14 mouse cellular contexts compared by ENCODE assay signal in the genomic region with DNA sequence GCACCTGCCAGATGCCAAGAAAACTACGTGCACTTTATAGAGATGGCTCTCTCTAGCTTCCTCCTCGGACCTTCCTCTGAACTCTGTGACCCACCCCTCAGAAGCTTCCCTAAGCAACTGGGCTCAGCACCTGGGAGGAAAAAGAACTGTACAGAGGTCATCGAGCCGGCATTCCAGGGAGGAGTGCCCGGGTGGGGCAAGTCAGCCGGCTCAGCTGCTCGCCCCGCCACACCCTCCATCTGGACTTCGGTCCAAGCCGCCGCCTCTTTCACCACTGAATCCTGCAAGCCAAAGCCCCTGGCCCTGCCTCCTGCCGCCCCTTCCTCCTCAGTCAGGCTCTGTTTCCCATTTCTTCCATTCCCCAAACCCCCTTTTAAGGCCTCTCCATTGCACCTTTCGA.
DNase-seq lines count a peak whose midpoint lies in the region; ATAC-seq and TF ChIP-seq lines count a peak whose summit lies in the region.
"Had no signal": no experiment of that assay in that cellular context is flagged by ENCODE, and none has a peak within 500 bp of the region (broad histone marks: within the 10 kb centered on the region; RNA-seq: fewer than 3 reads in every experiment).

No protein-coding gene starts in this region.

- no peak for TF ChIP-seq POLR2A in lung, adult 2 months (IDR thresholded peaks at IDR 0.05; ENCODE audit: borderline replicate concordance, extremely low read depth, low read depth, low read length)
- no peak for TF ChIP-seq POLR2A in thymus, adult 2 months (IDR thresholded peaks at IDR 0.05; ENCODE audit: control insufficient read depth, extremely low read depth, insufficient read depth, low read length, poor library complexity)

- no peaks in the 10 kb centered on the region for H3K27me3 ChIP-seq in lung, embryonic 16.5 days (ENCODE audit: control insufficient read depth, insufficient read depth, low read depth, low read length)
- H3K27me3 ChIP-seq in stomach, postnatal 0 days (ENCODE audit: control insufficient read depth, insufficient read depth, low read length), result no peaks in the 10 kb centered on the region
- no peaks in the 10 kb centered on the region for H3K27me3 ChIP-seq in thymus, adult 2 months (ENCODE audit: control insufficient read depth, insufficient read depth, low read length)
- H3K27me3 ChIP-seq: hindbrain, embryonic 13.5 days had no signal

- no peak overlapping the region for H3K4me2 ChIP-seq in lung, embryonic 16.5 days (ENCODE audit: low read depth, low read length)
- 0 out of 2 replicates have a peak overlapping the region, but pooled peaks have one; percentile 14 for H3K4me2 ChIP-seq in stomach, postnatal 0 days (replicated peaks; ENCODE audit: low read depth)
- H3K4me2 ChIP-seq: hindbrain, embryonic 13.5 days had no signal

- WGBS in lung, embryonic 16.5 days, result 38% methylated on average over 13 of the region's 13 CpGs
- 39% methylated on average over 13 of the region's 13 CpGs for WGBS in lung, adult 2 months
- 32% methylated on average over 12 of the region's 13 CpGs for WGBS in stomach, postnatal 0 days
- 96% methylated on average over 12 of the region's 13 CpGs for WGBS in thymus, adult 2 months

- intact Hi-C loops in gastrocnemius, adult 2 months (cut with DNase I), result no loop called here

- no peak overlapping the region; the same call in 1 of the 2 replicates for H3K9ac ChIP-seq in lung, embryonic 16.5 days (ENCODE audit: low read length)
- H3K9ac ChIP-seq in stomach, postnatal 0 days (ENCODE audit: low read length), result no peak overlapping the region
- H3K9ac ChIP-seq: hindbrain, embryonic 13.5 days; liver, embryonic 14.5 days had no signal

- TF ChIP-seq EP300 in stomach, postnatal 0 days (optimal IDR thresholded peaks at IDR 0.05), result no peak

- no peak overlapping the region for H3K27ac ChIP-seq in lung, embryonic 16.5 days (ENCODE audit: low read length)
- H3K27ac ChIP-seq in gastrocnemius, adult 2 months, result no peak overlapping the region
- peak overlapping the region; percentile 13; the same call in 1 of the 2 replicates for H3K27ac ChIP-seq in stomach, postnatal 0 days (replicated peaks)
- no peak overlapping the region for H3K27ac ChIP-seq in thymus, adult 2 months (ENCODE audit: control insufficient read depth, insufficient read depth, low read length)
- H3K27ac ChIP-seq: heart, embryonic 10.5 days; hindbrain, embryonic 13.5 days; liver, embryonic 14.5 days had no signal

- ATAC-seq in lung, embryonic 16.5 days (ENCODE audit: low read depth), result peak; percentile 57; the same call in 1 of the 2 replicates
- peak; percentile 97 for ATAC-seq in stomach, postnatal 0 days (ENCODE audit: low FRiP score, low TSS enrichment)
- ATAC-seq: activated CD4-positive, CD25-positive, alpha-beta regulatory T cell, adult 4 months; CD4-positive, CD25-positive, alpha-beta regulatory T cell, adult 4 months; forebrain, embryonic 14.5 days had no signal

- no peak overlapping the region for H3K4me3 ChIP-seq in lung, embryonic 16.5 days (ENCODE audit: low read length)
- H3K4me3 ChIP-seq in lung, adult 2 months (replicated peaks; ENCODE audit: extremely low read depth, low read depth, low read length), result no peak overlapping the region
- H3K4me3 ChIP-seq in gastrocnemius, adult 2 months, result peak overlapping the region; percentile 11; the same call in 1 of the 2 replicates
- no peak overlapping the region for H3K4me3 ChIP-seq in stomach, postnatal 0 days (ENCODE audit: low read depth, low read length)
- no peak overlapping the region for H3K4me3 ChIP-seq in thymus, adult 2 months (ENCODE audit: control insufficient read depth, insufficient read depth, low read length)
- H3K4me3 ChIP-seq: heart, embryonic 10.5 days; hindbrain, embryonic 13.5 days had no signal

- no peaks in the 10 kb centered on the region for H3K4me1 ChIP-seq in lung, embryonic 16.5 days (replicated peaks; ENCODE audit: control insufficient read depth, insufficient read depth, low read length)
- H3K4me1 ChIP-seq in lung, adult 2 months (ENCODE audit: control insufficient read depth, insufficient read depth, low read length), result no peaks in the 10 kb centered on the region
- peaks cover 2% of the 10 kb centered on the region; the same call in 1 of the 2 replicates for H3K4me1 ChIP-seq in stomach, postnatal 0 days (replicated peaks; ENCODE audit: control insufficient read depth, insufficient read depth)
- no peaks in the 10 kb centered on the region for H3K4me1 ChIP-seq in thymus, adult 2 months (replicated peaks; ENCODE audit: control insufficient read depth, insufficient read depth, low read length)
- H3K4me1 ChIP-seq: heart, embryonic 10.5 days; hindbrain, embryonic 13.5 days had no signal

- no peaks in the 10 kb centered on the region for H3K9me3 ChIP-seq in lung, embryonic 16.5 days (ENCODE audit: control insufficient read depth, low read length)
- H3K9me3 ChIP-seq in stomach, postnatal 0 days (ENCODE audit: control insufficient read depth, low read length), result no peaks in the 10 kb centered on the region
- H3K9me3 ChIP-seq: heart, embryonic 10.5 days; hindbrain, embryonic 13.5 days had no signal

- no peak for DNase-seq in lung, adult 2 months
- DNase-seq in gastrocnemius, adult 2 months, result peak; percentile 60
- DNase-seq in kidney, postnatal 25 days, result peak; percentile 40 to 67
- DNase-seq in stomach, postnatal 0 days (ENCODE audit: low spot score), result peak; percentile 87
- no peak for DNase-seq in thymus, adult 2 months
- DNase-seq in ovary, postnatal 10 days (ENCODE audit: low spot score), result no peak
- DNase-seq: midbrain, embryonic 14.5 days had no signal

- no peak for TF ChIP-seq CTCF in lung, adult 2 months (IDR thresholded peaks at IDR 0.05; ENCODE audit: insufficient read depth, low read length)
- no peak for TF ChIP-seq CTCF in gastrocnemius, adult 2 months (IDR thresholded peaks at IDR 0.05)
- TF ChIP-seq CTCF in stomach, postnatal 0 days (IDR thresholded peaks at IDR 0.05; ENCODE audit: low read depth), result no peak
- TF ChIP-seq CTCF in thymus, adult 2 months (IDR thresholded peaks at IDR 0.05; ENCODE audit: borderline replicate concordance, control insufficient read depth, extremely low read depth, insufficient read depth, low read length, poor library complexity), result no peak

- H3K36me3 ChIP-seq in lung, embryonic 16.5 days (ENCODE audit: control insufficient read depth, insufficient read depth, low read length), result no peaks in the 10 kb centered on the region
- no peaks in the 10 kb centered on the region for H3K36me3 ChIP-seq in stomach, postnatal 0 days (ENCODE audit: control insufficient read depth, insufficient read depth, low read length)
- no peaks in the 10 kb centered on the region for H3K36me3 ChIP-seq in thymus, adult 2 months (ENCODE audit: control insufficient read depth, insufficient read depth, low read length)
- H3K36me3 ChIP-seq: heart, embryonic 10.5 days; hindbrain, embryonic 13.5 days had no signal

Comparison
In these comparisons a context has a peak if more than half of its experiments do, and no peak if none do; other contexts are left out.
1. DNase-seq: peak in gastrocnemius, adult 2 months (single experiment), kidney, postnatal 25 days (2 of 2) and stomach, postnatal 0 days (single experiment); none in lung, adult 2 months (single experiment), thymus, adult 2 months (single experiment) and ovary, postnatal 10 days (single experiment).